Mouse (Mus musculus) limb, embryonic 11.5 days (tissue): ENCODE measurements at regions not wholly inside any gene's neighbourhood (a gene's known extent, or its start where the extent isn't known, plus 50 kb on each side); places are given as distances from the start of the nearest gene placed in this dataset.

Source experiments
- ATAC-seq: fragments of 200-750 bp; cut with Nextera tagmentation; 2 replicates; pipeline ENCODE4 v1.8.0; 2017; ENCODE audit warnings: low read depth; ENCODE audit not compliant: insufficient number of reproducible peaks, low FRiP score, low TSS enrichment
- DNase-seq: peaks from one replicate; pipeline ENCODE4 v3.0.0-alpha.2; 2015; ENCODE audit warnings: low spot score
- H3K27ac ChIP-seq: fragments of 300-500 bp; sonication (generic); replicated peaks from 2 replicates; pipeline ENCODE4 v1.5.1; 2014; ENCODE audit warnings: low read depth, mild to moderate bottlenecking, low read length
- H3K27me3 ChIP-seq: fragments of 300-500 bp; sonication (generic); 2 replicates; pipeline ENCODE4 v1.6.1; 2014; ENCODE audit warnings: mild to moderate bottlenecking, low read length, mixed read lengths; ENCODE audit not compliant: control insufficient read depth, insufficient read depth
- H3K36me3 ChIP-seq: fragments of 300-500 bp; sonication (generic); 2 replicates; pipeline ENCODE4 v1.6.1; 2014; ENCODE audit warnings: mild to moderate bottlenecking, low read length, moderate library complexity, mixed read lengths; ENCODE audit not compliant: control insufficient read depth, insufficient read depth
- H3K4me1 ChIP-seq: fragments of 300-500 bp; sonication (generic); 2 replicates; pipeline ENCODE4 v1.6.1; 2014; ENCODE audit warnings: low read length, mixed read lengths; ENCODE audit not compliant: control insufficient read depth, insufficient read depth
- H3K4me2 ChIP-seq: fragments of 300-500 bp; sonication (generic); 2 replicates; pipeline ENCODE4 v1.6.1; 2014; ENCODE audit warnings: low read depth, mild to moderate bottlenecking, moderate library complexity; ENCODE audit not compliant: severe bottlenecking
- H3K4me3 ChIP-seq: fragments of 300-500 bp; sonication (generic); 2 replicates; pipeline ENCODE4 v1.5.1; 2014; ENCODE audit warnings: low read depth, low read length
- H3K9ac ChIP-seq: fragments of 300-500 bp; sonication (generic); 2 replicates; pipeline ENCODE4 v1.6.1; 2014; ENCODE audit warnings: mild to moderate bottlenecking, low read length
- H3K9me3 ChIP-seq: fragments of 300-500 bp; sonication (generic); 2 replicates; pipeline ENCODE4 v1.6.1; 2016; ENCODE audit warnings: low read length; ENCODE audit not compliant: control insufficient read depth
- WGBS: fragments of 180-500 bp; shearing (Covaris S2); extraction: QIAGEN DNeasy Blood & Tissue Kit; methylation state at CpG from one replicate; pipeline ENCODE4 v1.1.7; 2014; 5-methylcytosine and 5-hydroxymethylcytosine counted together

- Histone ChIP-seq H3K4me3 (no peak overlapping the region), H3K27ac (no peak overlapping the region), H3K27me3 (no peaks in the 10 kb centered on the region), H3K4me2 (no peak overlapping the region), H3K9me3 (no peaks in the 10 kb centered on the region), H3K36me3 (no peaks in the 10 kb centered on the region), H3K4me1 (no peaks in the 10 kb centered on the region), H3K9ac (no peak overlapping the region)
- WGBS, result 51% methylated on average over 2 of the region's 2 CpGs
- ATAC-seq, result no peak
- DNase-seq, result no peak
Observed at GRCm38 (mm10) chr12:97758624-97759023, 500.6 kb downstream of the Galc start.

GRCm38 (mm10) chr12:97750166-97750565, 509.1 kb downstream of the Galc start:
- WGBS, result 74% methylated on average over 2 of the region's 2 CpGs
- no peaks in the 10 kb centered on the region for H3K4me1 ChIP-seq
- H3K27ac ChIP-seq, result no peak overlapping the region
- no peaks in the 10 kb centered on the region for H3K9me3 ChIP-seq
- H3K9ac ChIP-seq, result no peak overlapping the region
- H3K4me3 ChIP-seq, result no peak overlapping the region
- ATAC-seq (no peak), DNase-seq (no peak)
- no peaks in the 10 kb centered on the region for H3K27me3 ChIP-seq
- no peaks in the 10 kb centered on the region for H3K36me3 ChIP-seq
- no peak overlapping the region for H3K4me2 ChIP-seq

- DNase-seq (no peak), ATAC-seq (no peak)
- no peaks in the 10 kb centered on the region for H3K4me1 ChIP-seq
- H3K9ac ChIP-seq, result no peak overlapping the region
- no peaks in the 10 kb centered on the region for H3K36me3 ChIP-seq
- H3K9me3 ChIP-seq, result no peaks in the 10 kb centered on the region
- 49% methylated on average over 2 of the region's 2 CpGs for WGBS
- no peak overlapping the region for H3K4me2 ChIP-seq
- H3K27me3 ChIP-seq, result no peaks in the 10 kb centered on the region
- no peak overlapping the region for H3K27ac ChIP-seq
- no peak overlapping the region for H3K4me3 ChIP-seq
Observed at GRCm38 (mm10) chr12:97740927-97741326, 518.3 kb downstream of the Galc start.

- Histone ChIP-seq H3K9me3 (no peaks in the 10 kb centered on the region), H3K4me1 (no peaks in the 10 kb centered on the region), H3K4me3 (no peak overlapping the region), H3K36me3 (no peaks in the 10 kb centered on the region), H3K27ac (no peak overlapping the region), H3K4me2 (no peak overlapping the region), H3K27me3 (no peaks in the 10 kb centered on the region), H3K9ac (no peak overlapping the region)
- ATAC-seq, result no peak
- WGBS, result 94% methylated on average over 6 of the region's 6 CpGs
- DNase-seq, result no peak
Observed at GRCm38 (mm10) chr12:97732078-97732580, 527.1 kb downstream of the Galc start.

- no peak overlapping the region for H3K4me2 ChIP-seq
- H3K27ac ChIP-seq, result no peak overlapping the region
- no peaks in the 10 kb centered on the region for H3K4me1 ChIP-seq
- H3K27me3 ChIP-seq, result no peaks in the 10 kb centered on the region
- ATAC-seq (no peak), DNase-seq (no peak)
- H3K9me3 ChIP-seq, result no peaks in the 10 kb centered on the region
- H3K36me3 ChIP-seq, result no peaks in the 10 kb centered on the region
- no peak overlapping the region for H3K9ac ChIP-seq
- 77% methylated on average over 3 of the region's 3 CpGs for WGBS
- H3K4me3 ChIP-seq, result no peak overlapping the region
Observed at GRCm38 (mm10) chr12:97720554-97720953, 538.7 kb downstream of the Galc start.

- Histone ChIP-seq H3K9ac (no peak overlapping the region), H3K4me1 (no peaks in the 10 kb centered on the region), H3K27ac (no peak overlapping the region), H3K4me2 (no peak overlapping the region), H3K4me3 (no peak overlapping the region), H3K36me3 (no peaks in the 10 kb centered on the region), H3K27me3 (no peaks in the 10 kb centered on the region), H3K9me3 (no peaks in the 10 kb centered on the region)
- WGBS, result 81% methylated on average over 5 of the region's 5 CpGs
- ATAC-seq (no peak), DNase-seq (no peak)
Observed at GRCm38 (mm10) chr12:97717812-97718211, 541.4 kb downstream of the Galc start.
